Mouse (Mus musculus): ENCODE data around the gene Cyp4x1.
"Not testable (repeated sequence)": the region's sequence is repeated elsewhere in the genome, so short reads cannot be mapped to it uniquely, and the experiment has no call there.

GRCm38 (mm10) chr4:115158963-115159362, 24.9 kb upstream of the Cyp4x1 start:
- TF ChIP-seq GATA1 (IDR thresholded peaks at IDR 0.05; ENCODE audit: borderline replicate concordance, low read length); FLI1 (IDR thresholded peaks at IDR 0.05; ENCODE audit: low read length): not testable (repeated sequence)
